9 mouse cellular contexts compared by ENCODE assay signal in genomic region chr5:17575183-17575495, GRCm38 (mm10). TPM values are rescaled to one million over a fixed set of nuclear protein-coding genes. Genes with fewer than 3 reads are reported as not detected.
DNase-seq lines count a peak whose midpoint lies in the region; ATAC-seq lines count a peak whose summit lies in the region.
"Had no signal": no experiment of that assay in that cellular context is flagged by ENCODE, and none has a peak within 500 bp of the region (broad histone marks: within the 10 kb centered on the region; RNA-seq: fewer than 3 reads in every experiment).

No protein-coding gene starts in this region.

- peak overlapping the region; percentile 69 for H3K4me2 ChIP-seq in kidney, embryonic 15.5 days
- peak overlapping the region; percentile 82 for H3K4me2 ChIP-seq in embryonic facial prominence, embryonic 13.5 days
- H3K4me2 ChIP-seq in intestine, embryonic 14.5 days (ENCODE audit: low read length), result peak overlapping the region; percentile 90
- peak overlapping the region; percentile 77 for H3K4me2 ChIP-seq in neural tube, embryonic 13.5 days

- peaks cover 4% of the 10 kb centered on the region; the same call in 1 of the 2 replicates for H3K36me3 ChIP-seq in kidney, embryonic 15.5 days
- H3K36me3 ChIP-seq in embryonic facial prominence, embryonic 13.5 days, result no peaks in the 10 kb centered on the region
- no peaks in the 10 kb centered on the region for H3K36me3 ChIP-seq in intestine, embryonic 14.5 days (ENCODE audit: control insufficient read depth, insufficient read depth, low read length)
- H3K36me3 ChIP-seq in neural tube, embryonic 13.5 days, result no peaks in the 10 kb centered on the region

- H3K4me3 ChIP-seq in kidney, embryonic 15.5 days (replicated peaks), result peak overlapping the region; percentile 67
- H3K4me3 ChIP-seq in embryonic facial prominence, embryonic 13.5 days, result peak overlapping the region; percentile 66
- peak overlapping the region; percentile 65 for H3K4me3 ChIP-seq in intestine, embryonic 14.5 days (ENCODE audit: low read depth, low read length)
- H3K4me3 ChIP-seq in neural tube, embryonic 13.5 days, result peak overlapping the region; percentile 60

- WGBS in kidney, embryonic 15.5 days, result 5% methylated on average over 7 of the region's 7 CpGs
- 17% methylated on average over 7 of the region's 7 CpGs for WGBS in embryonic facial prominence, embryonic 13.5 days
- 15% methylated on average over 7 of the region's 7 CpGs for WGBS in intestine, embryonic 14.5 days
- WGBS in neural tube, embryonic 13.5 days, result 13% methylated on average over 7 of the region's 7 CpGs

- no peak for DNase-seq in kidney, postnatal 36 days
- DNase-seq in intestine, embryonic 14.5 days (ENCODE audit: low spot score), result no peak
- no peak for DNase-seq in layer of hippocampus, postnatal 36 days
- no peak for DNase-seq in layer of hippocampus, postnatal 10 days (ENCODE audit: low spot score in 2 of 2)
- DNase-seq in layer of hippocampus, adult 11-12 months (ENCODE audit: low spot score), result no peak
- DNase-seq: cerebellum, adult 9-10 months had no signal

- no peak; the same call in 1 of the 2 replicates for ATAC-seq in kidney, embryonic 15.5 days (replicated peaks; ENCODE audit: low FRiP score)
- no peak for ATAC-seq in embryonic facial prominence, embryonic 13.5 days (ENCODE audit: insufficient number of reproducible peaks, insufficient read depth, low FRiP score, low TSS enrichment, low read depth)
- no peak for ATAC-seq in intestine, embryonic 14.5 days (replicated peaks; ENCODE audit: low FRiP score, low TSS enrichment, low read depth)
- no peak for ATAC-seq in neural tube, embryonic 13.5 days (ENCODE audit: low read depth)

- peak overlapping the region; percentile 62 for H3K9ac ChIP-seq in kidney, embryonic 15.5 days
- peak overlapping the region; percentile 75 for H3K9ac ChIP-seq in embryonic facial prominence, embryonic 13.5 days
- H3K9ac ChIP-seq in intestine, embryonic 14.5 days (ENCODE audit: low read length), result peak overlapping the region; percentile 60
- peak overlapping the region; percentile 74 for H3K9ac ChIP-seq in neural tube, embryonic 13.5 days

- H3K9me3 ChIP-seq in kidney, embryonic 15.5 days (replicated peaks), result no peaks in the 10 kb centered on the region
- no peaks in the 10 kb centered on the region for H3K9me3 ChIP-seq in embryonic facial prominence, embryonic 13.5 days
- no peaks in the 10 kb centered on the region for H3K9me3 ChIP-seq in intestine, embryonic 14.5 days (ENCODE audit: control insufficient read depth, low read length)
- no peaks in the 10 kb centered on the region for H3K9me3 ChIP-seq in neural tube, embryonic 13.5 days

- 0 out of 2 replicates have a peak, but pooled peaks cover 10% of the 10 kb centered on the region for H3K4me1 ChIP-seq in kidney, embryonic 15.5 days
- no peaks in the 10 kb centered on the region for H3K4me1 ChIP-seq in embryonic facial prominence, embryonic 13.5 days
- H3K4me1 ChIP-seq in intestine, embryonic 14.5 days (replicated peaks; ENCODE audit: control insufficient read depth, insufficient read depth, low read length), result no peaks in the 10 kb centered on the region; the same call in 1 of the 2 replicates
- H3K4me1 ChIP-seq in neural tube, embryonic 13.5 days (replicated peaks), result peaks cover 19% of the 10 kb centered on the region

- H3K27ac ChIP-seq in kidney, embryonic 15.5 days, result peak overlapping the region; percentile 92
- peak overlapping the region; percentile 77; the same call in 1 of the 2 replicates for H3K27ac ChIP-seq in embryonic facial prominence, embryonic 13.5 days
- H3K27ac ChIP-seq in intestine, embryonic 14.5 days (ENCODE audit: low read depth), result peak overlapping the region; percentile 78
- H3K27ac ChIP-seq in neural tube, embryonic 13.5 days (replicated peaks), result peak overlapping the region; percentile 72

- no peaks in the 10 kb centered on the region for H3K27me3 ChIP-seq in kidney, embryonic 15.5 days
- H3K27me3 ChIP-seq in embryonic facial prominence, embryonic 13.5 days, result peaks cover 11% of the 10 kb centered on the region; the same call in 1 of the 2 replicates
- 0 out of 2 replicates have a peak, but pooled peaks cover 4% of the 10 kb centered on the region for H3K27me3 ChIP-seq in intestine, embryonic 14.5 days (replicated peaks; ENCODE audit: control insufficient read depth, insufficient read depth, low read length)
- H3K27me3 ChIP-seq in neural tube, embryonic 13.5 days, result peaks cover 7% of the 10 kb centered on the region

RNA-seq across cellular contexts. Expression of gene Sema3c, which starts 1.1 kb away (rescaled TPM):
- 88.1 and 89.1 TPM in 2 replicates for polyA plus RNA-seq in kidney, embryonic 15.5 days (2015; fragmentation: Nextera tagmentation; extraction: Ambion mirVana)
- polyA plus RNA-seq in embryonic facial prominence, embryonic 13.5 days (2015; fragmentation: Nextera tagmentation; extraction: Ambion mirVana), result 22.1 and 28.7 TPM in 2 replicates
- 58.7 and 65.3 TPM in 2 replicates for polyA plus RNA-seq in intestine, embryonic 14.5 days (2014; fragmentation: Nextera tagmentation; extraction: Ambion mirVana)
- polyA plus RNA-seq in neural tube, embryonic 13.5 days (2015; fragmentation: Nextera tagmentation; extraction: Ambion mirVana), result 30.3 and 31.7 TPM in 2 replicates
- total RNA-seq in layer of hippocampus, postnatal 36 days (2021), result 10 to 100 TPM; 21.2 to 22.7 TPM
- total RNA-seq in layer of hippocampus, postnatal 10 days (2021), result 10 to 100 TPM; 56.3 to 59.6 TPM
